Mouse (Mus musculus): ENCODE measurements at regions not wholly inside any gene's neighbourhood (a gene's known extent, or its start where the extent isn't known, plus 50 kb on each side); places are given as distances from the start of the nearest gene placed in this dataset.

DNA sequence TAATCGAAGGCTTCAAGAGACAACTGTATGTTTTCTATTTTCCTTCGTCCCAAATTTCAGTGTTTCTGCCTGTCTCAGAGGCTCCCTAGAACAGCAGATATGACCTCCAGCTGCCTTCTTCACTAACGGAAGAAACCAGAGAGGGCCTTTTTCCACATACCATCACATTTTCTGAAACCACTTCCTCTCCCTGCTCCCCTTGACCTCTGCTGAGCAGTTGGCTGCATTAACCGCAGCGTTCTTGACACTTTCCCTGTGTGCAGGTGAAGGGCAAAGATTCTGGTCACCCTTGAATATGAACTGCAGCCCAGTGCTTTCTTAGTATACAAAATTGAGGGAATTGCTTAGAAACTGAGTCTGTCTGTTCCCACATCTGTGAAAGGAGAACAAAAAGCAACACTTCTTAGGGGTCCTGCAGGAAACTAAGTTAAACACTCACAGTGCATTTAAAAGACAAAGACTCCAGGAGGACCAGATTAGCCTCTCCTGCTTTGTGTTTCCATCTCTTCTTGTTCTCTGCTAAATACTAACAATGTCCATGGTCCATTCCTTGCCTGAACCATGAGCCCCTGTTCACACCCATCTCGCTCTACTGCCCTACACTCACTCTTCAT, 98.4 kb downstream of the Akap11 start:
- H3K9ac ChIP-seq (replicated peaks; ENCODE audit: low read depth, low read length), result no peak overlapping the region
- 61% methylated on average over 6 of the region's 6 CpGs for WGBS
- no peaks in the 10 kb centered on the region for H3K27me3 ChIP-seq (ENCODE audit: control insufficient read depth, insufficient read depth, low read length)
- H3K4me2 ChIP-seq (ENCODE audit: low read depth, low read length), result no peak overlapping the region
- no peaks in the 10 kb centered on the region for H3K9me3 ChIP-seq (replicated peaks; ENCODE audit: control insufficient read depth, low read length)
- H3K4me3 ChIP-seq (ENCODE audit: low read depth, low read length), result no peak overlapping the region
- no peak overlapping the region for H3K27ac ChIP-seq (ENCODE audit: low read depth)
- no peaks in the 10 kb centered on the region for H3K36me3 ChIP-seq (replicated peaks; ENCODE audit: control insufficient read depth, insufficient read depth, low read length)
- DNase-seq (ENCODE audit: low spot score) (no peak), ATAC-seq (ENCODE audit: insufficient read depth, low read depth) (no peak)
- TF ChIP-seq EP300 (IDR thresholded peaks at IDR 0.05; ENCODE audit: low read depth) (no peak), CTCF (IDR thresholded peaks at IDR 0.05; ENCODE audit: low read depth) (no peak)
- peaks cover 9% of the 10 kb centered on the region; the same call in 1 of the 2 replicates for H3K4me1 ChIP-seq (ENCODE audit: control insufficient read depth, insufficient read depth)

- Histone ChIP-seq H3K4me3 (ENCODE audit: low read depth, low read length) (no peak overlapping the region), H3K9ac (replicated peaks; ENCODE audit: low read depth, low read length) (no peak overlapping the region), H3K36me3 (replicated peaks; ENCODE audit: control insufficient read depth, insufficient read depth, low read length) (no peaks in the 10 kb centered on the region), H3K27me3 (ENCODE audit: control insufficient read depth, insufficient read depth, low read length) (no peaks in the 10 kb centered on the region), H3K27ac (ENCODE audit: low read depth) (no peak overlapping the region), H3K4me2 (ENCODE audit: low read depth, low read length) (no peak overlapping the region), H3K9me3 (replicated peaks; ENCODE audit: control insufficient read depth, low read length) (no peaks in the 10 kb centered on the region), H3K4me1 (ENCODE audit: control insufficient read depth, insufficient read depth) (peaks cover 9% of the 10 kb centered on the region; the same call in 1 of the 2 replicates)
- DNase-seq (ENCODE audit: low spot score) (no peak), ATAC-seq (ENCODE audit: insufficient read depth, low read depth) (no peak)
- 54% methylated on average over 4 of the region's 4 CpGs for WGBS
- TF ChIP-seq EP300 (IDR thresholded peaks at IDR 0.05; ENCODE audit: low read depth) (no peak), CTCF (IDR thresholded peaks at IDR 0.05; ENCODE audit: low read depth) (no peak)
Observed at GRCm38 (mm10) chr14:78436586-78436985, 100.0 kb downstream of the Akap11 start.

- H3K36me3 ChIP-seq (replicated peaks; ENCODE audit: control insufficient read depth, insufficient read depth, low read length), result no peaks in the 10 kb centered on the region
- DNase-seq (ENCODE audit: low spot score) (no peak), ATAC-seq (ENCODE audit: insufficient read depth, low read depth) (no peak)
- no peak overlapping the region for H3K27ac ChIP-seq (ENCODE audit: low read depth)
- 69% methylated on average over 4 of the region's 4 CpGs for WGBS
- no peaks in the 10 kb centered on the region for H3K27me3 ChIP-seq (ENCODE audit: control insufficient read depth, insufficient read depth, low read length)
- TF ChIP-seq EP300 (IDR thresholded peaks at IDR 0.05; ENCODE audit: low read depth) (no peak), CTCF (IDR thresholded peaks at IDR 0.05; ENCODE audit: low read depth) (no peak)
- H3K4me1 ChIP-seq (ENCODE audit: control insufficient read depth, insufficient read depth), result peaks cover 9% of the 10 kb centered on the region; the same call in 1 of the 2 replicates
- no peak overlapping the region for H3K4me3 ChIP-seq (ENCODE audit: low read depth, low read length)
- no peak overlapping the region for H3K4me2 ChIP-seq (ENCODE audit: low read depth, low read length)
- no peak overlapping the region for H3K9ac ChIP-seq (replicated peaks; ENCODE audit: low read depth, low read length)
- no peaks in the 10 kb centered on the region for H3K9me3 ChIP-seq (replicated peaks; ENCODE audit: control insufficient read depth, low read length)
Observed at GRCm38 (mm10) chr14:78435982-78436381, 100.6 kb downstream of the Akap11 start.

DNA sequence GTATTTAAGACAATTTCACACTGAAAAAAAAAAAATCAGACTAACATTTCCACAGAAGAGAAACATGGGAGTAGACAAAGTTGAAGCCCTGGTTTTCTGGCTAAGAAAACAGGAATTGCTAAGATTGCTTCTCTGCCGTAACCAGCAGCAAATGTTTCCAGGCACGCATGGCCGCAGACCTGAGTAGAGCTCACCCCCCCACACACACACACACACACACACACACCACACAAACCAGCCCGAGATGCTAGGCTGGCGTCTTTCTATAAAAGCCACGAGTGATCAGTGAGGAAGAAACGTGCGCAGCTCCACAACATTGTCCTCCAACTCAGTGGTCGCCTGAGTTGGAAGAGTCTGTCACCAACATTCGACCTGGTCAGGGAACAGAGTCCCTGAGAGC, 101.0 kb downstream of the Akap11 start:
- Histone ChIP-seq H3K36me3 (replicated peaks; ENCODE audit: control insufficient read depth, insufficient read depth, low read length) (no peaks in the 10 kb centered on the region), H3K27ac (ENCODE audit: low read depth) (no peak overlapping the region)

DNA sequence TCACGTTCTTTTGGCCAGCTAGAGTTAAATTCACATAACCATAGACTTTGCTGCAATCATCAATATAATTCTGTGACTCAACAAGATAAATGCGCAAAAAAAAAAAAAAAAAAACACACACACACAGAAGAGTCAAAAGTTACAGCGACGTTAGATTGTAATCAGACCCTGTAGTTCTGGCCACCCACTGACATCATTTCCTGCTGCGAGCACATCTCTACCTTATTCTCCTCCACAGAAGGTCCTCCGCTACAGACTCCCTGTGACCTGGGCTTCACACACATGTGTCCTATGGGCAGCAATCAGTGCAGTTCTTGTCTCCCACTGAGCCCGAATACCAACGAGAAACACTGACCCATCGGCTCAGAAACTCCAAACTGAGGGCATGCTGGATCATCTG, 101.9 kb downstream of the Akap11 start:
- TF ChIP-seq EP300 (IDR thresholded peaks at IDR 0.05; ENCODE audit: low read depth) (no peak), CTCF (IDR thresholded peaks at IDR 0.05; ENCODE audit: low read depth) (no peak)
- Histone ChIP-seq H3K4me1 (ENCODE audit: control insufficient read depth, insufficient read depth) (peaks cover 9% of the 10 kb centered on the region; the same call in 1 of the 2 replicates), H3K4me3 (ENCODE audit: low read depth, low read length) (no peak overlapping the region), H3K9ac (replicated peaks; ENCODE audit: low read depth, low read length) (no peak overlapping the region), H3K27ac (ENCODE audit: low read depth) (no peak overlapping the region), H3K9me3 (replicated peaks; ENCODE audit: control insufficient read depth, low read length) (no peaks in the 10 kb centered on the region), H3K36me3 (replicated peaks; ENCODE audit: control insufficient read depth, insufficient read depth, low read length) (no peaks in the 10 kb centered on the region), H3K27me3 (ENCODE audit: control insufficient read depth, insufficient read depth, low read length) (no peaks in the 10 kb centered on the region), H3K4me2 (ENCODE audit: low read depth, low read length) (no peak overlapping the region)
- WGBS, result 86% methylated on average over 9 of the region's 9 CpGs
- no peak for DNase-seq (ENCODE audit: low spot score)
- no peak for ATAC-seq (ENCODE audit: insufficient read depth, low read depth)

More for the DNA sequence above, 101.0 kb downstream of the Akap11 start:
- Histone ChIP-seq H3K4me2 (ENCODE audit: low read depth, low read length) (no peak overlapping the region), H3K9me3 (replicated peaks; ENCODE audit: control insufficient read depth, low read length) (no peaks in the 10 kb centered on the region), H3K4me1 (ENCODE audit: control insufficient read depth, insufficient read depth) (peaks cover 9% of the 10 kb centered on the region; the same call in 1 of the 2 replicates), H3K4me3 (ENCODE audit: low read depth, low read length) (no peak overlapping the region), H3K27me3 (ENCODE audit: control insufficient read depth, insufficient read depth, low read length) (no peaks in the 10 kb centered on the region), H3K9ac (replicated peaks; ENCODE audit: low read depth, low read length) (no peak overlapping the region)
- DNase-seq (ENCODE audit: low spot score) (no peak), ATAC-seq (ENCODE audit: insufficient read depth, low read depth) (no peak)
- 76% methylated on average over 10 of the region's 10 CpGs for WGBS
- TF ChIP-seq EP300 (IDR thresholded peaks at IDR 0.05; ENCODE audit: low read depth) (no peak), CTCF (IDR thresholded peaks at IDR 0.05; ENCODE audit: low read depth) (no peak)

- WGBS, result 74% methylated on average over 4 of the region's 4 CpGs
- no peak overlapping the region for H3K4me3 ChIP-seq (ENCODE audit: low read depth, low read length)
- H3K9me3 ChIP-seq (replicated peaks; ENCODE audit: control insufficient read depth, low read length), result no peaks in the 10 kb centered on the region
- H3K27me3 ChIP-seq (ENCODE audit: control insufficient read depth, insufficient read depth, low read length), result no peaks in the 10 kb centered on the region
- H3K4me1 ChIP-seq (ENCODE audit: control insufficient read depth, insufficient read depth), result peaks cover 9% of the 10 kb centered on the region; the same call in 1 of the 2 replicates
- ATAC-seq (ENCODE audit: insufficient read depth, low read depth), result no peak
- TF ChIP-seq EP300 (IDR thresholded peaks at IDR 0.05; ENCODE audit: low read depth) (no peak), CTCF (IDR thresholded peaks at IDR 0.05; ENCODE audit: low read depth) (peak; percentile 56)
- H3K36me3 ChIP-seq (replicated peaks; ENCODE audit: control insufficient read depth, insufficient read depth, low read length), result no peaks in the 10 kb centered on the region
- no peak overlapping the region for H3K9ac ChIP-seq (replicated peaks; ENCODE audit: low read depth, low read length)
- DNase-seq (ENCODE audit: low spot score), result no peak
- no peak overlapping the region for H3K4me2 ChIP-seq (ENCODE audit: low read depth, low read length)
- no peak overlapping the region for H3K27ac ChIP-seq (ENCODE audit: low read depth)
Observed at GRCm38 (mm10) chr14:78434126-78434525, 102.5 kb downstream of the Akap11 start.
